In the genomic region with DNA sequence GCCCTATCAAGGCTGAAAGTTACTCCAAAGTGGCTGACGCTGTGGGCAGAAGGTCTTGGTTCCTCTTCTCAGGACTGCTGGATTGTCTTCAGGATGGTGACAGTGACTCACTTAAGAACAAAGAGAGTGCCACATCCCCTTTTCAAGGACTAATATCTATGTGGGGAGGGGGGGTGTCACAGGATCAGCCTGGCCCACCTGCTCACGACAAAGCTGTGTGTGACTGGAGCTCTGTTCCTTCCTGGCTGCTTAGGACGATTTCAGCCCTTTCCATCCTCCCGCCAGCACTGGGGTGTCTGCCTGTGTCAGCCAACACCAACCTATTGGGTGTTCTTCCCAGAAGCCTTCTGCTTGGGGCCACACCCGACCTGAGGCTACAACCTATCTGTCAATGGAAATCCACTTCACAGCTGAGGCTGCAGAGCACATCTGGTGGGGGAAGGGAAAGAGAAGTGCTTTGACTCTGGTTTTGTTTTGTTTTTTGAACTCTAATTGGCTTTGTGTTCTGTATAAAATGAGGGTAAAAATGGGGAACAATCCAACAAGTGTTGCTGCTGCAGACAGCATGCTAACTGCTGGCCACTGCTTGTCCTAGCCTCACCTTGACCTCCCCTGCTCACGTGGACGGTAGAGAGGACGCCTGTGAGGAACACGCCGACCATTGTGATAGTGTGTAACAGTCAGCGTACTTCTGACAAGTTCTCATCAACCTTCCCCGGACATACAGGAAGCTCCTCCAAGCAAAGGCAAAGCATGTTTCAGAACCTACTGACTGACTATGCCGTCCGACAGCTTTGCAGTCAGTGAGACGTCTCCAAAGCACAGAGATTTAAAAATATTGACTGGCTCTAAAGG, we compare ENCODE assay signal across 13 mouse cellular contexts. TPM values are rescaled to one million over a fixed set of nuclear protein-coding genes. Genes with fewer than 3 reads are reported as not detected.
DNase-seq lines count a peak whose midpoint lies in the region; ATAC-seq lines count a peak whose summit lies in the region.
"Had no signal": no experiment of that assay in that cellular context is flagged by ENCODE, and none has a peak within 500 bp of the region (broad histone marks: within the 10 kb centered on the region; RNA-seq: fewer than 3 reads in every experiment).

No protein-coding gene starts in this region.

- peak; percentile 10 for DNase-seq in thymus, postnatal 0 days (ENCODE audit: low spot score)
- DNase-seq in thymus, postnatal 36 days, result no peak
- peak; percentile 34 for DNase-seq in ZHBTc4 (ENCODE audit: low read depth, low spot score)
- DNase-seq in naive thymus-derived CD4-positive, alpha-beta T cell, adult 2 months (ENCODE audit: low read depth), result peak; percentile 58
- no peak for DNase-seq in gastrocnemius, postnatal 10 days
- no peak for DNase-seq in heart, postnatal 4 days
- DNase-seq: cerebellum, postnatal 10 days; kidney, postnatal 14 days had no signal

- H3K4me2 ChIP-seq in liver, embryonic 12.5 days, result peak overlapping the region; percentile 46
- H3K4me2 ChIP-seq in kidney, embryonic 14.5 days (replicated peaks; ENCODE audit: low read depth, low read length), result no peak overlapping the region
- H3K4me2 ChIP-seq: heart, embryonic 15.5 days; lung, embryonic 15.5 days had no signal

- peaks cover 62% of the 10 kb centered on the region for H3K4me1 ChIP-seq in liver, embryonic 12.5 days
- H3K4me1 ChIP-seq in kidney, embryonic 14.5 days (ENCODE audit: control insufficient read depth, insufficient read depth, low read length), result no peaks in the 10 kb centered on the region
- H3K4me1 ChIP-seq: heart, embryonic 15.5 days had no signal

- WGBS in liver, embryonic 12.5 days (ENCODE audit: insufficient replicate concordance), result 52% methylated on average over 15 of the region's 15 CpGs
- 79% methylated on average over 15 of the region's 15 CpGs for WGBS in kidney, embryonic 14.5 days

- H3K9ac ChIP-seq in liver, embryonic 12.5 days, result peak overlapping the region; percentile 47
- no peak overlapping the region for H3K9ac ChIP-seq in kidney, embryonic 14.5 days (ENCODE audit: low read depth, low read length)
- H3K9ac ChIP-seq: heart, embryonic 15.5 days; lung, embryonic 15.5 days had no signal

- H3K9me3 ChIP-seq in liver, embryonic 12.5 days (replicated peaks), result no peaks in the 10 kb centered on the region
- H3K9me3 ChIP-seq in kidney, embryonic 14.5 days (ENCODE audit: control insufficient read depth, low read length), result no peaks in the 10 kb centered on the region
- H3K9me3 ChIP-seq: heart, embryonic 15.5 days; lung, embryonic 15.5 days had no signal

- H3K4me3 ChIP-seq in liver, embryonic 12.5 days, result no peak overlapping the region
- H3K4me3 ChIP-seq in kidney, embryonic 14.5 days (ENCODE audit: low read length), result no peak overlapping the region
- H3K4me3 ChIP-seq: heart, embryonic 15.5 days; lung, embryonic 15.5 days had no signal

- H3K27ac ChIP-seq in liver, embryonic 12.5 days, result peak overlapping the region; percentile 78
- H3K27ac ChIP-seq in kidney, embryonic 14.5 days (ENCODE audit: low read depth, low read length), result no peak overlapping the region
- H3K27ac ChIP-seq: heart, embryonic 15.5 days; hindbrain, postnatal 0 days; lung, embryonic 15.5 days had no signal

- ATAC-seq in liver, embryonic 12.5 days, result peak; percentile 88
- no peak for ATAC-seq in kidney, embryonic 14.5 days (ENCODE audit: low FRiP score, low TSS enrichment)
- ATAC-seq: hindbrain, postnatal 0 days had no signal

- H3K36me3 ChIP-seq in liver, embryonic 12.5 days, result no peaks in the 10 kb centered on the region
- no peaks in the 10 kb centered on the region for H3K36me3 ChIP-seq in kidney, embryonic 14.5 days (ENCODE audit: control insufficient read depth, insufficient read depth, low read length)
- H3K36me3 ChIP-seq: heart, embryonic 15.5 days; lung, embryonic 15.5 days had no signal

- H3K27me3 ChIP-seq in liver, embryonic 12.5 days (replicated peaks), result peaks cover 4% of the 10 kb centered on the region; the same call in 1 of the 2 replicates
- no peaks in the 10 kb centered on the region for H3K27me3 ChIP-seq in kidney, embryonic 14.5 days (ENCODE audit: control insufficient read depth, insufficient read depth, low read length)
- H3K27me3 ChIP-seq: lung, embryonic 15.5 days had no signal

RNA-seq across cellular contexts. Expression of gene Lpcat1, which starts 33.1 kb away (rescaled TPM):
- 15.7 and 18.0 TPM in 2 replicates for polyA plus RNA-seq in thymus, postnatal 0 days (2015; fragmentation: Nextera tagmentation; extraction: Ambion mirVana)
- polyA plus RNA-seq in liver, embryonic 12.5 days (2016; fragmentation: Nextera tagmentation; extraction: Ambion mirVana), result 108 and 113 TPM in 2 replicates
- 10 to 100 TPM; 10.1 to 14.8 TPM for total RNA-seq in gastrocnemius, postnatal 10 days (2021)
- 39.8 and 45.0 TPM in 2 replicates for polyA plus RNA-seq in kidney, embryonic 14.5 days (2014; fragmentation: Nextera tagmentation; extraction: Ambion mirVana)
- 10 to 100 TPM; 12.7 to 14.2 TPM for total RNA-seq in heart, postnatal 4 days (2021)

Comparison
In these comparisons a context has a peak if more than half of its experiments do, and no peak if none do; other contexts are left out.
1. DNase-seq: peak in thymus, postnatal 0 days (single experiment), ZHBTc4 (single experiment) and naive thymus-derived CD4-positive, alpha-beta T cell, adult 2 months (single experiment); none in thymus, postnatal 36 days (0 of 2), gastrocnemius, postnatal 10 days (single experiment) and heart, postnatal 4 days (single experiment).